8 mouse cellular contexts compared by ENCODE assay signal in the genomic region with DNA sequence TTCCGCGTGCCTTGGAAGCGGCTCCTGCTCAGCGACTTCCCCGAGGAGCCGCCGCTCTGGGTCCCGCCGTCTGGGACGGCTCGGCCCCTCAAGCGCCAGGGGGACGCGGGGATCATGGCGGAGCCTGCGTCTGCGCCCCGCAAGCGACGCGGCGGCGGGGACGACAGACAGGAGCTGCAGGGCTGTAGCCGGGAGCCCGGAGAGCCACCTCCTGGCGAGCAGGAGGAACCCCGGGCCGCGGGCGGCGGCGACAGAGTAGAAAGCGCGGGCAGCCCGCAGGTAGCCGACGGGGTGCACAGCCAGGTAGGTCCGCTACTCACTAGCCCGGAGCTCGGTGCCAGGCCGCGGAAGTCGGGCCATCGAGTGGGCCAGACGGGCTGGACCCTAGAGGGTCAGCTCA. TPM values are rescaled to one million over a fixed set of nuclear protein-coding genes. Genes with fewer than 3 reads are reported as not detected.
DNase-seq lines count a peak whose midpoint lies in the region; ATAC-seq and TF ChIP-seq lines count a peak whose summit lies in the region.
"Not testable (repeated sequence)": the region's sequence is repeated elsewhere in the genome, so short reads cannot be mapped to it uniquely, and the experiment has no call there.

No protein-coding gene starts in this region.

- DNase-seq in CD8-positive naive resting alpha-beta T cell, adult 2 months (ENCODE audit: low read depth in 2 of 2, low spot score in 2 of 2) = peak; percentile 45 to 57
- peak; percentile 46 for DNase-seq in cerebellum, adult 11 months
- DNase-seq in heart, postnatal 25 days (ENCODE audit: low spot score) = peak; percentile 6
- DNase-seq in layer of hippocampus, adult 2 months (ENCODE audit: low spot score in 2 of 2) = peak; percentile 6 to 39
- DNase-seq in testis, postnatal 10 days (ENCODE audit: low spot score) = peak; percentile 74

- H3K9ac ChIP-seq in forebrain, embryonic 15.5 days (replicated peaks) = peak overlapping the region; percentile 88
- peak overlapping the region; percentile 91 for H3K9ac ChIP-seq in lung, embryonic 15.5 days
- H3K9ac ChIP-seq in neural tube, embryonic 15.5 days (replicated peaks) = peak overlapping the region; percentile 71

- H3K27me3 ChIP-seq in forebrain, embryonic 15.5 days; lung, embryonic 15.5 days; neural tube, embryonic 15.5 days (replicated peaks): not testable (repeated sequence)

- peak overlapping the region; percentile 97 for H3K27ac ChIP-seq in forebrain, embryonic 15.5 days (replicated peaks)
- H3K27ac ChIP-seq in layer of hippocampus, adult 2 months = peak overlapping the region; percentile 94
- H3K27ac ChIP-seq in lung, embryonic 15.5 days = peak overlapping the region; percentile 98
- H3K27ac ChIP-seq in neural tube, embryonic 15.5 days (replicated peaks) = peak overlapping the region; percentile 96

- peaks cover 28% of the 10 kb centered on the region for H3K4me1 ChIP-seq in forebrain, embryonic 15.5 days
- H3K4me1 ChIP-seq in lung, embryonic 15.5 days = peaks cover 34% of the 10 kb centered on the region
- H3K4me1 ChIP-seq in neural tube, embryonic 15.5 days = peaks cover 28% of the 10 kb centered on the region

- ATAC-seq in forebrain, embryonic 15.5 days (replicated peaks) = peak; percentile 73
- ATAC-seq in lung, embryonic 15.5 days (ENCODE audit: borderline replicate concordance, extremely low read depth, low FRiP score, low TSS enrichment) = peak; percentile 77
- peak; percentile 70 for ATAC-seq in neural tube, embryonic 15.5 days (ENCODE audit: low FRiP score)

- intact Hi-C loops in heart, postnatal 25 days (cut with DNase I) = loop anchor here (5.0 kb wide), 1 partner anchor 41 kb away; the partner anchor contains the start of gene Carnmt1

- WGBS in forebrain, embryonic 15.5 days = under 1% methylated on average over 46 of the region's 46 CpGs
- under 1% methylated on average over 39 of the region's 46 CpGs for WGBS in lung, embryonic 15.5 days
- under 1% methylated on average over 39 of the region's 46 CpGs for WGBS in neural tube, embryonic 15.5 days

- H3K4me3 ChIP-seq in forebrain, embryonic 15.5 days = peak overlapping the region; percentile 96
- peak overlapping the region; percentile 80 for H3K4me3 ChIP-seq in layer of hippocampus, adult 2 months
- H3K4me3 ChIP-seq in lung, embryonic 15.5 days = peak overlapping the region; percentile 96
- H3K4me3 ChIP-seq in neural tube, embryonic 15.5 days (replicated peaks) = peak overlapping the region; percentile 64

- H3K4me2 ChIP-seq in forebrain, embryonic 15.5 days (replicated peaks) = peak overlapping the region; percentile 93
- H3K4me2 ChIP-seq in lung, embryonic 15.5 days = peak overlapping the region; percentile 73
- peak overlapping the region; percentile 81 for H3K4me2 ChIP-seq in neural tube, embryonic 15.5 days

- not testable (repeated sequence) for H3K9me3 ChIP-seq in forebrain, embryonic 15.5 days; lung, embryonic 15.5 days; neural tube, embryonic 15.5 days (replicated peaks)

- TF ChIP-seq CTCF in layer of hippocampus, adult 2 months (conservative IDR thresholded peaks at IDR 0.05) = not testable (repeated sequence)

- not testable (repeated sequence) for H3K36me3 ChIP-seq in forebrain, embryonic 15.5 days; lung, embryonic 15.5 days; neural tube, embryonic 15.5 days

RNA-seq across cellular contexts. Expression of gene D030056L22Rik, which starts 0.4 kb away (rescaled TPM):
- polyA plus RNA-seq in forebrain, embryonic 15.5 days (2015; fragmentation: Nextera tagmentation; extraction: Ambion mirVana) = 76.2 and 82.2 TPM in 2 replicates
- 10 to 100 TPM in 1 of 2 experiments, 1 to 10 TPM in 1; 9.7 to 10.8 TPM for total RNA-seq in heart, postnatal 25 days (2021)
- 10 to 100 TPM; 20.8 to 21.4 TPM for total RNA-seq in layer of hippocampus, adult 2 months (2021)
- polyA plus RNA-seq in lung, embryonic 15.5 days (2015; fragmentation: Nextera tagmentation; extraction: Ambion mirVana) = 37.3 and 37.4 TPM in 2 replicates
- polyA plus RNA-seq in neural tube, embryonic 15.5 days (2015; fragmentation: Nextera tagmentation; extraction: Ambion mirVana) = 51.8 and 53.6 TPM in 2 replicates

RNA-seq across cellular contexts. Expression of gene Trpm6, which starts 36.4 kb away (rescaled TPM):
- 0.13 and 0.22 TPM in 2 replicates for polyA plus RNA-seq in forebrain, embryonic 15.5 days (2015; fragmentation: Nextera tagmentation; extraction: Ambion mirVana)
- under 1 TPM; 0.06 to 0.08 TPM for total RNA-seq in heart, postnatal 25 days (2021)
- under 1 TPM; 0.20 to 0.25 TPM for total RNA-seq in layer of hippocampus, adult 2 months (2021)
- polyA plus RNA-seq in lung, embryonic 15.5 days (2015; fragmentation: Nextera tagmentation; extraction: Ambion mirVana) = 1.0 and 1.6 TPM in 2 replicates
- polyA plus RNA-seq in neural tube, embryonic 15.5 days (2015; fragmentation: Nextera tagmentation; extraction: Ambion mirVana) = 0.26 and 0.37 TPM in 2 replicates

RNA-seq across cellular contexts. Expression of gene Carnmt1, which starts 42.8 kb away (rescaled TPM):
- 14.1 and 16.2 TPM in 2 replicates for polyA plus RNA-seq in forebrain, embryonic 15.5 days (2015; fragmentation: Nextera tagmentation; extraction: Ambion mirVana)
- total RNA-seq in heart, postnatal 25 days (2021) = 10 to 100 TPM; 31.0 to 33.3 TPM
- 10 to 100 TPM; 11.3 to 13.1 TPM for total RNA-seq in layer of hippocampus, adult 2 months (2021)
- 28.0 and 29.2 TPM in 2 replicates for polyA plus RNA-seq in lung, embryonic 15.5 days (2015; fragmentation: Nextera tagmentation; extraction: Ambion mirVana)
- polyA plus RNA-seq in neural tube, embryonic 15.5 days (2015; fragmentation: Nextera tagmentation; extraction: Ambion mirVana) = 12.7 and 14.1 TPM in 2 replicates

Comparison
In these comparisons a context has a peak if more than half of its experiments do, and no peak if none do; other contexts are left out.
1. Peak in every context shown above with its lines: DNase-seq, ATAC-seq, H3K4me3 ChIP-seq and H3K27ac ChIP-seq.
2. DNase-seq: peak in every context shown above with its lines; median percentile 74 in testis, postnatal 10 days; 51 in CD8-positive naive resting alpha-beta T cell, adult 2 months; 46 in cerebellum, adult 11 months; 22 in layer of hippocampus, adult 2 months; 6 in heart, postnatal 25 days.